Mouse (Mus musculus) kidney, embryonic 16.5 days (tissue): Measurements from ENCODE around the gene Pcsk7. TPM values are rescaled to one million over a fixed set of nuclear protein-coding genes. Genes with fewer than 3 reads are reported as not detected.
A peak's percentile ranks its signal among the peaks of the same experiment; 100 is the strongest.

Experiments used
- ATAC-seq: fragments of 200-750 bp; cut with Nextera tagmentation; 2 replicates; pipeline ENCODE4 v1.8.0; 2017; ENCODE audit warnings: moderate TSS enrichment; ENCODE audit not compliant: low FRiP score, low TSS enrichment
- H3K27ac ChIP-seq: fragments of 300-500 bp; sonication (generic); 2 replicates; pipeline ENCODE4 v1.5.1; 2014; ENCODE audit warnings: low read length
- H3K27me3 ChIP-seq: fragments of 300-500 bp; sonication (generic); 2 replicates; pipeline ENCODE4 v1.6.1; 2014; ENCODE audit warnings: low read length, control low read depth, mixed read lengths; ENCODE audit not compliant: insufficient read depth
- H3K36me3 ChIP-seq: fragments of 300-500 bp; sonication (generic); 2 replicates; pipeline ENCODE4 v1.6.1; 2014; ENCODE audit warnings: low read length, control low read depth, mixed read lengths; ENCODE audit not compliant: insufficient read depth
- H3K4me1 ChIP-seq: fragments of 300-500 bp; sonication (generic); 2 replicates; pipeline ENCODE4 v1.6.1; 2014; ENCODE audit warnings: low read length, control low read depth, mixed read lengths; ENCODE audit not compliant: insufficient read depth
- H3K4me2 ChIP-seq: fragments of 300-500 bp; sonication (generic); replicated peaks from 2 replicates; pipeline ENCODE4 v1.6.1; 2014; ENCODE audit warnings: low read depth, low read length
- H3K4me3 ChIP-seq: fragments of 300-500 bp; sonication (generic); 2 replicates; pipeline ENCODE4 v1.5.1; 2014; ENCODE audit warnings: mild to moderate bottlenecking, low read length
- H3K9ac ChIP-seq: fragments of 300-500 bp; sonication (generic); replicated peaks from 2 replicates; pipeline ENCODE4 v1.6.1; 2014; ENCODE audit warnings: low read length
- H3K9me3 ChIP-seq: fragments of 300-500 bp; sonication (generic); 2 replicates; pipeline ENCODE4 v1.6.1; 2016; ENCODE audit warnings: low read length, control low read depth
- WGBS: fragments of 180-500 bp; shearing (Covaris S2); extraction: QIAGEN DNeasy Blood & Tissue Kit; methylation state at CpG from one replicate; pipeline ENCODE4 v1.1.7; 2014; 5-methylcytosine and 5-hydroxymethylcytosine counted together
- microRNA-seq: library from miRNA; unstranded; fragments of <30 nt; microRNA quantifications from one replicate; pipeline ENCODE4, GENCODE M21; 2016
- polyA plus RNA-seq: library from polyadenylated mRNA; unstranded; fragments of >200 nt; fragmentation: Nextera tagmentation; extraction: Ambion mirVana; gene quantifications from 2 replicates; pipeline ENCODE4 v1.2.1, GENCODE M21; 2015

Pcsk7 gene
- polyA plus RNA-seq, 1 experiment from 2014 or later = 23.2 TPM

- WGBS = 59% methylated on average over 7 of the region's 7 CpGs
- H3K4me2 ChIP-seq = no peak overlapping the region
- no peak for ATAC-seq
- no peak overlapping the region for H3K9ac ChIP-seq
- H3K27me3 ChIP-seq = no peaks in the 10 kb centered on the region
- peak overlapping the region; percentile 14; the same call in 1 of the 2 replicates for H3K27ac ChIP-seq
- peaks cover 14% of the 10 kb centered on the region for H3K36me3 ChIP-seq
- peaks cover 19% of the 10 kb centered on the region for H3K4me1 ChIP-seq
- H3K9me3 ChIP-seq = no peaks in the 10 kb centered on the region
- no peak overlapping the region for H3K4me3 ChIP-seq
Observed at GRCm38 (mm10) chr9:45958023-45958670, 51.9 kb downstream of the Pcsk7 start.

GRCm38 (mm10) chr9:45958851-45959250 is 52.6 kb downstream of the Pcsk7 start:
- H3K9me3 ChIP-seq = no peaks in the 10 kb centered on the region
- H3K27me3 ChIP-seq = no peaks in the 10 kb centered on the region
- ATAC-seq = no peak
- H3K4me2 ChIP-seq = no peak overlapping the region
- H3K9ac ChIP-seq = no peak overlapping the region
- 48% methylated on average over 4 of the region's 4 CpGs for WGBS
- H3K36me3 ChIP-seq = peaks cover 21% of the 10 kb centered on the region
- H3K4me3 ChIP-seq = no peak overlapping the region
- peaks cover 12% of the 10 kb centered on the region for H3K4me1 ChIP-seq
- H3K27ac ChIP-seq = peak overlapping the region; percentile 14

GRCm38 (mm10) chr9:45959661-45960060 is 53.4 kb downstream of the Pcsk7 start:
- peaks cover 8% of the 10 kb centered on the region; the same call in 1 of the 2 replicates for H3K4me1 ChIP-seq

GRCm38 (mm10) chr9:45961855-45962254 is 55.6 kb downstream of the Pcsk7 start:
- Histone ChIP-seq H3K4me3 (no peak overlapping the region), H3K4me2 (no peak overlapping the region), H3K9ac (no peak overlapping the region), H3K9me3 (no peaks in the 10 kb centered on the region), H3K27me3 (no peaks in the 10 kb centered on the region), H3K36me3 (peaks cover 39% of the 10 kb centered on the region), H3K27ac (no peak overlapping the region), H3K4me1 (0 out of 2 replicates have a peak, but pooled peaks cover 3% of the 10 kb centered on the region)
- ATAC-seq = no peak
- WGBS = 70% methylated on average over 2 of the region's 2 CpGs

More at GRCm38 (mm10) chr9:45959661-45960060, 53.4 kb downstream of the Pcsk7 start:
- H3K4me3 ChIP-seq = no peak overlapping the region
- no peaks in the 10 kb centered on the region for H3K27me3 ChIP-seq
- ATAC-seq = no peak
- H3K9me3 ChIP-seq = no peaks in the 10 kb centered on the region
- H3K27ac ChIP-seq = no peak overlapping the region
- WGBS = 86% methylated on average over 7 of the region's 7 CpGs
- no peak overlapping the region for H3K4me2 ChIP-seq
- no peak overlapping the region for H3K9ac ChIP-seq
- peaks cover 29% of the 10 kb centered on the region for H3K36me3 ChIP-seq

- no peaks in the 10 kb centered on the region for H3K9me3 ChIP-seq
- H3K4me2 ChIP-seq = no peak overlapping the region
- WGBS = 90% methylated on average over 6 of the region's 6 CpGs
- no peak overlapping the region for H3K9ac ChIP-seq
- H3K4me3 ChIP-seq = no peak overlapping the region
- 0 out of 2 replicates have a peak, but pooled peaks cover 3% of the 10 kb centered on the region for H3K4me1 ChIP-seq
- H3K27ac ChIP-seq = no peak overlapping the region
- H3K27me3 ChIP-seq = no peaks in the 10 kb centered on the region
- H3K36me3 ChIP-seq = peaks cover 50% of the 10 kb centered on the region
- ATAC-seq = no peak
Observed at GRCm38 (mm10) chr9:45963577-45963976, 57.3 kb downstream of the Pcsk7 start.

GRCm38 (mm10) chr9:45976884-45977283 is 70.6 kb downstream of the Pcsk7 start:
- no peak for ATAC-seq
- 95% methylated on average over 2 of the region's 2 CpGs for WGBS
- peaks cover 7% of the 10 kb centered on the region; the same call in 1 of the 2 replicates for H3K4me1 ChIP-seq
- H3K9me3 ChIP-seq = no peaks in the 10 kb centered on the region
- H3K27ac ChIP-seq = no peak overlapping the region
- no peaks in the 10 kb centered on the region for H3K27me3 ChIP-seq
- H3K4me3 ChIP-seq = no peak overlapping the region
- peaks cover 27% of the 10 kb centered on the region for H3K36me3 ChIP-seq
- no peak overlapping the region for H3K4me2 ChIP-seq
- no peak overlapping the region for H3K9ac ChIP-seq

Small RNAs within 50 kb of the gene (microRNA-seq; reads per million reads assigned to microRNA genes)
- not detected for gene Mir7087

Other genes starting within 250 kb of the Pcsk7 start
- gene Cep164, start 77.8 kb upstream of the Pcsk7 start, polyA plus RNA-seq = 24.1 and 31.1 TPM in 2 replicates
- 35.2 and 38.8 TPM in 2 replicates for gene Bace1, start 67.9 kb upstream of the Pcsk7 start, polyA plus RNA-seq
- gene Rnf214, start 414 bp downstream of the Pcsk7 start, polyA plus RNA-seq = 50.5 and 62.7 TPM in 2 replicates
- gene Tagln, start 29.6 kb downstream of the Pcsk7 start, polyA plus RNA-seq = 92.3 and 154 TPM in 2 replicates
- 44.5 and 45.8 TPM in 2 replicates for gene Sidt2, start 48.8 kb downstream of the Pcsk7 start, polyA plus RNA-seq
- gene Pafah1b2, start 106.2 kb downstream of the Pcsk7 start, polyA plus RNA-seq = 166 and 173 TPM in 2 replicates
- gene Sik3, start 106.3 kb downstream of the Pcsk7 start, polyA plus RNA-seq = 5.2 and 5.6 TPM in 2 replicates